Mouse (Mus musculus) CD8-positive naive resting alpha-beta T cell, adult 2 months (primary cell): ENCODE measurements around the gene Tnf.

Experiments used
- DNase-seq, 2 experiments: peaks; one replicate each; pipeline ENCODE4 v3.0.0; 2022; ENCODE audit warnings: low read depth in 2 of 2, low spot score in 2 of 2

Tnf gene

DNA sequence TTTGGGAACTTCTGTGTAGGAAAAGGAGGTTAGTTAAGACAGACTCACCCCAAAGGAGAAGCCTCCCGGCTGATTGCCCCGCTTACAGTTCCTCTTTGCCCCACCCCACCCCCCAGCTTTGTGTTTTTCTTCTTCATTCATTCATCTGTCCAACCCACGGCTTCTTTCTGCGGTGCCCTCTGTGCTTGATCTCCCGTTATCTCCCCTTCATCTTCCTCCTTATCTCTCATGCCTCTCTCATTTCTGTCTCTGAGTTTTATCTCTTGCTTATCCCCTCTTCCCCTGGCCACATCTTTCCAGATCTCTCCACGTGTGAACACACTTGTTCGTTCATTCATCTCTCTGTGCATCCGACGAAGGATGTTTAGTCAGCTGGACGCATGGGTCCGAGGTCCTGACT lies 679 bp downstream of the Tnf start:
- DNase-seq, result no peak

DNA sequence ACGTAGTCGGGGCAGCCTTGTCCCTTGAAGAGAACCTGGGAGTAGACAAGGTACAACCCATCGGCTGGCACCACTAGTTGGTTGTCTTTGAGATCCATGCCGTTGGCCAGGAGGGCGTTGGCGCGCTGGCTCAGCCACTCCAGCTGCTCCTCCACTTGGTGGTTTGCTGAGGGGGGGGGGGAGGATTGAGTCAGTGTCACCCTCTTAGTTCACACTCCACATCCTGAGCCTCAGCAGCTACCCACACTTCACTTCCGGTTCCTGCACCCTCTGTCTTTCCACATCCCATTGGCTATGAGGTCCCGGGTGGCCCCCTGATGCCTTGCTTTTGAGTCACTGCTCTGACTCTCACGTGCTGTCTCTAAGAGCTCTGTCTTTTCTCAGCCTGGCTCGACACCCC lies 1.4 kb downstream of the Tnf start:
- DNase-seq, result peak; percentile 84 to 86

DNA sequence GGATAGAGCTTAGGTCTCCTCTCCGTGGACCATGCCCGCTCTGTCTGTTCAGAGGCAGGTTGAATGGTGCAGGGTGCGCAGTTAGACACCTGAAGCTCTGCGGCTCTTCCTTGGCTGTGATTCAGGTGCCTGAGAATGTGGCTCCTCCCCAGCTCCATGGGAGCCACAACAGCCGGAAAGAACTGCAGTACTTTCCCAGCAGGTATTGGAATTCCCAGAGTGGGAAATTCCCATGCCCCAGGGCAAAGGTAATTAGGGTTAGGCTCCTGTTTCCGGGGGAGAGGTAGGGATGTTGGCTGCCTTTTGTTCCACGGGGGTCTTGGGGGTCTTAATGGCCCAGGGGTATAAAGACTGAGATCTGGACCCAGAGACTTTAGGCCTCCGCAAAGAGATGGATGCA lies 2.9 kb downstream of the Tnf start:
- no peak for DNase-seq

DNA sequence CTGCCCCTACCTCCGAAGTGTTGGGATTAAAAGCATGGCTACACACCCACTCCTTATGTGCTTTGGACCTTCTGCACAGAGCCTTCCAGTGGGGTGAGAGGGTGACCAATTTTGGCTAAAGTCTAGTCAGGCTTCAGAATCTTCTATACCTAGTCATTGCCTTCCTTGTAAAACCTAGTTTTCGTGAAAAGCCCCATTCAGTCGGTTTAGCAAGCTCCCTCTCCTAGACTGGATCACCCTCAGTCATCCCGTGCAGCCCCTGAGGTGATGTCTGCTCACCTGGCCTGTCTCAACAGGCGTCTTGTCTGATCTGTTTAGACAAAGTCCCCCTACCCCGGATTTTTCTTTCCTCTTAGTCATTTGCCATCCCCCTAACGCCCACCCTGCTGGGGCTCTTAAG lies 3.8 kb downstream of the Tnf start:
- DNase-seq, result no peak

DNA sequence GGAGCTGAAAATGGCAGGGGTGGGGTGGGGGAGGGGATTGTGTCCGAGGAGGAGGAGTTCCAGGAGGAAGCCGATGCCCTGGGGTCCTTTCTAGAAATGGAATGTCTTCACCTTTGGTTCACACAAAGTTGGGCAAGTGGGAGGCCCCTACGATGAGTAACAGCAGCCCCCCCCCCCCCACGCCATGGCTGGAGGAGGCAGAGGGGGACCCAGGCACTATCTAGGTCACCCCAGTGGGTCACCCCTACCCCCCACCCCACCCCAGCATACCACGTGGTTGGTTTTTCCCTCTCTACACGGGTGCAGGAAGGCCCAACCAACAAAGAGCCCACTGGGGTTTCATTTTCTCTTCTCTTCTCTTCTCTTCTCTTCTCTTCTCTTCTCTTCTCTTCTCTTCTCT lies 4.7 kb downstream of the Tnf start:
- no peak for DNase-seq

DNA sequence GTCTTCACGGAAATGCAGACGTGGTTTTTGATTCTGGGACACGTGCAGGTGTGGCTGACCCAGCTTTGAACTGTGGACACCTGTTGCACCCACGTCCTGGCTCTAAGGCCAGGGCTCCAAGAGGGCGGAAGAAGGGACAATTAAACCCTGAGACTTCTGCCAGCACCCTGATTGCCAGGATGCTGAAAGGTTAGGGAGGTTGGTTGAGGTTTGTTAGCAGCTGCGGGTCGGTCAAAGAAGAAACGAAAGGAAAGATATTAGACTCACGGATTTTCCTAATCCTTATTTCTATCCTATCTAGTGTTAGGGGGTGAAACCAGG lies 5.5 kb downstream of the Tnf start:
- no peak for DNase-seq

DNA sequence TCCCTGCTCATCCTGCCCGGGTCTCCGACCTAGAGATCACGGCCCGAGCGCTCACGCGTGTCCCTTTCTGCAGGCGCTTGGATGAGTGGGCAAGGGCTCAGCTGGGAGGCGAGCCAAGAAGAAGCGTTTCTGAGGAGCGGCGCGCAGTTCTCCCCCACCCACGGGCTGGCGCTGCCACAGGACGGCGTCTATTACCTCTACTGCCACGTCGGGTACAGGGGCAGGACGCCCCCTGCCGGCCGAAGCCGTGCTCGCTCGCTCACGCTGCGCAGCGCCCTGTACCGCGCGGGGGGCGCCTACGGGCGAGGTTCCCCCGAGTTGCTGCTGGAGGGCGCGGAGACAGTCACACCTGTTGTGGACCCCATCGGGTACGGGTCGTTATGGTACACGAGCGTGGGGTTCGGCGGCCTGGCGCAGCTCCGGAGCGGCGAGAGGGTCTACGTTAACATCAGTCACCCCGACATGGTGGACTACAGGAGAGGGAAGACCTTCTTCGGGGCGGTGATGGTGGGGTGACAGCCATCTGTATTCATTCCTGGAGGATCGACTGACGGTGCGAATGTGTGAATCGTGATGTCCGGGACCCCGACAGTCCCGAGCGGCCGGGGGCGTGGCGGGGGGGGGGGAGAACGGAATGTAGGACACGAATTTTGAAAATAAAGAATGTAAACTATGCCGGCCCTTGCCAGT lies 6.0 kb downstream of the Tnf start:
- peak; percentile 92 to 93 for DNase-seq

DNA sequence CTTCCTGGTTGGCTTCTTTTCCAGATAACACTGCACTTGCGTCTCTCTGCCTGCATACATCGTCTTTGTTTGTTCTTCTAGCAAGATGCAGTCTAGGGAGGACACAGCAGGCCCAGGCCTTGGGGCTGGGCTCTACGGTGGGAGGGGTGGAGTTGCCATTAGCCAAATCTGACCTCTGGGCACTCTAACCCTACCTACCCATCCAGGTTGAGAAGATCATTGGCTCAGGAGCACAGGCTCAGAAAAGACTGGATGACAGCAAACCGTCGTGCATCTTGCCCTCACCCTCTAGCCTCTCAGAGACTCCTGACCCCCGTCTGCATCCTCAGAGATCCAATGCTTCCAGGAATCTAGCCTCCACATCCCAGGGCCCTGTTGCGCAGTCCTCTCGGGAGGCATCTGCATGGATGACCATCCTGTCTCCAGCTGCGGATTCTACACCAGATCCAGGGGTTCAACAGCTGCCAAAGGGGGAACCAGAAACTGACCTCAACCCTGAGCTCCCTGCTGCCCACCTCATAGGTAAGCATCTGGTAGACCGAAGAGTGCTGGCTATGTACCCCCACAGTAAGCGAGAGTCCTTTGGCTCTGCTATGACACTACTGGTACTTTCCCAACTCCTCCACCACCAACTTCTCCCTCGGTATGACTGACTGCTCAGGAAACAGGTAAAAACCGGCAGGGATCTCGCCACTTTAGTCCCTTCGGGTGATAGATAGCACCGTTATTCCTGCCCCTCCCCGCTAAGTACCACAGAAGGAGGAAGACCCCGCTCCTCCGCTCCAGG lies 6.8 kb downstream of the Tnf start:
- no peak for DNase-seq

DNA sequence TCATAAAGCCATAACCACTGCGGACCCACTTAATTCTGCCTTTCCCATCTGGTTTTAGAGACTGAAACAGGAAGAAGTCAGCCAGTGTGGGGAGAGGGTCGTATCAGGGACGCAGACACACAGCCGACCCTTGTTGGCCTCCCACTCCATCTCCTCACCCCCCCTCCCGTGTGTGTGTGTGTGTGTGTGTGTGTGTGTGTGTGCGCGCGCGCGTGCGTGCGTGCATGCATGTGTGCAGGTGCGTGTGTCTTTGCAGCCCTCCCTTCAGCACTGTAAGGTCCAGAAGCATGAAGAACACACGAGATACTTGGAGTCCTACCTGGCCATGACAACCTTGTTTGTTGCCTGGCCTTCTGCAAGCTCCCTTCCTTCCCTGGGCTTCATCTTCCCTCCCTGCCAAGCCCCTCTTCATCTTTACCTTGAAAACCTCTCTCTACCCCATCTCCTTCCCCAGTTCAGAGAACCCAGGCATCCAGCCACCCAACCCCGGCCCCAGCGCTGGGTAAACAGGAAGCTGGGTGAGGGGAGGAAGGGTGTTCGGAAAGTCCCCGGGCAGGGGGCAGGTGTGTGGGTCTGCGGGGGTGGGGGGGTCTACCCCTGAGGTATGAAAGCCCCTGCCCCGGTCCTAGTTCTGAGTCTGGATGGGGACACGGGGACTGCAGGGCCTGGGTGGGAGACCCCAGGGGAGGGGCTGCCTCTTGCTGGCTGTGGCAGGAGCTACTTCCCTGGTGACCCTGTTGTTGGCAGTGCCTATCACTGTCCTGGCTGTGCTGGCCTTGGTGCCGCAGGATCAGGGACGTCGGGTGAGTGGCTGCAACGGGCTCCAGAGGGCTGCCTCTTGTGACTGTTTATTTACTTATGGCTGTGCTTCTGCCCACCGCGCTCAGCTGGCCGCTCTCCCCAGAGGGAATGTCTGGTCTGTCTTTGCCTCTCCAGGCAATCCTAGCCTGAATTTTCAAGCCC lies 7.6 kb downstream of the Tnf start, which contains the start of gene Ltb:
Ltb (plus strand) TSS at position 559 of the 963 bp plus-strand sequence.
- DNase-seq, result peak; percentile 56 to 71

DNA sequence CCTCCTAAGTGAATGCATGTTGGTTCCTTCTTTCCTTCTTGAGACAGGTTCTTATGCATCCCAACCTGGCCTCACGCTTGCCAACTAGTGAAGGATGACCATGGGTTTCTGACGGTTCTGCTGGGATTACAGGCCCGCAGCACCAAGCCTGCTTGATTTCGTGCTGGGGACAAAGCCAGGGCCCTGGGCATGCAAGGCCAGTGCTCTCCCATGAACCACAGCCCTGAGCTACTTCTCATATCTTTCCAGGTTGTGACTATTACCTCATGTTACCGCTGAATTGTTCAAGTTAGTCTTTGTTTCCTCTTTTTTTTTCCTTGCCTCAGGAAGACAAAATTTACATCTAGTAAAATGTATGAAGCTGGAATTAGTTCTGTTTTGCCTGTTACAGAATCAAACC lies 8.9 kb downstream of the Tnf start:
- no peak for DNase-seq

DNA sequence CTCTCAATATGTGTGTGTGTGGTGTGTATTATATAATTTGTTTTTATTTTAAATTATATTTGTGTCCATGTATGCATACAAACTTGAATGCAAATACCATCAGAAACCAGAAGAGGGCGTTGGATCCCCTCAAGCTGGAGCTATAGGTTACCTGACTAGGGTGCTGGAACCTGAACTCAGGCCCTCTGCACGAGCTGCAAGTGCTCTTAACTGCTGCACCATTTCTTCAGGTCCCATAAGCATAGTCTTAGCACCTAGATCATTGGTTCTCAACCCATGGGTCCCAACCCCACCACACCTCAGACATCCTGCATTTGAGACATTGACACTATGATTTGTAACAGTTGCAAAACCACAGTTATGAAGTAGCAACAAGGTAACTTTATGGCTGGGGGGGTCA lies 10.1 kb downstream of the Tnf start:
- DNase-seq, result no peak

DNA sequence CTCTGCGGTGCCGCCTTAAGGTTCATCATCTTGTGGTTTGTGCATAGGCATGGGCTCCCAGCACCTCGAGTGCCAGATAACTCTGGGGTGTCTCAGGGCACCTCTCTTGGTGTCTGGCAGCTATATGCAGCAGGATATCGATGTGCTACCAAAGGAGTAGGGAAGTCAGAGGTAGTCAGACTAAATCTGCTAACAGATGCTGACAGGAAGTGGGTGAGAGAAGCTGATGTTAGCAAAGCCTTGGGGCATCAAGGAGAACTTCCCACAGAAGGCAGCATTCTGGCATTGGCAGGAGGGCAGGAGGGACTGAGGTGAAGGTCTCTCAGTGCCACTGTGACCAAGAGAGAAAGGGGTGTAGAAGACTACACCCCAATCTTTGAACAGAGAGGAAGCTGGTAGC lies 11.7 kb downstream of the Tnf start:
- peak; percentile 52 to 58 for DNase-seq

DNA sequence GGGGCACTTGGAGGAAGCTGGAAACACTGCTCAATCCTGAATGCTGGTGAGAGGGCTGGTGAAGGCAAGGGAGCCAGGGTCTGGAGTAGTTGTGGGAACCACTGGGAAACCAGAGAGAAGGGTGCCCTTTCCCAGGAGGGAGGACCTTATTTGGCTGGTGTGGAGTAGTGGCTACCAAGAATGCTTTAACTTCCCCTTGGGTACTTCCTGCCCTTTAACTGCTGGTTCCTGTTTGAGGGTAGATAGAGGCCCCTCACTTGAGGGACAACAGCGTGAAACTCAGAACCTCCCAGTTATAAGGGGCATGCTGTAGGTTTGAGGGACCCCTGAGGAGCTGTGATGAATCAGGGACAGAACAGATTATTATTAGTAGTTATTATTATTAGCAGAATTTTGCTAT lies 12.6 kb downstream of the Tnf start:
- DNase-seq, result no peak

DNA sequence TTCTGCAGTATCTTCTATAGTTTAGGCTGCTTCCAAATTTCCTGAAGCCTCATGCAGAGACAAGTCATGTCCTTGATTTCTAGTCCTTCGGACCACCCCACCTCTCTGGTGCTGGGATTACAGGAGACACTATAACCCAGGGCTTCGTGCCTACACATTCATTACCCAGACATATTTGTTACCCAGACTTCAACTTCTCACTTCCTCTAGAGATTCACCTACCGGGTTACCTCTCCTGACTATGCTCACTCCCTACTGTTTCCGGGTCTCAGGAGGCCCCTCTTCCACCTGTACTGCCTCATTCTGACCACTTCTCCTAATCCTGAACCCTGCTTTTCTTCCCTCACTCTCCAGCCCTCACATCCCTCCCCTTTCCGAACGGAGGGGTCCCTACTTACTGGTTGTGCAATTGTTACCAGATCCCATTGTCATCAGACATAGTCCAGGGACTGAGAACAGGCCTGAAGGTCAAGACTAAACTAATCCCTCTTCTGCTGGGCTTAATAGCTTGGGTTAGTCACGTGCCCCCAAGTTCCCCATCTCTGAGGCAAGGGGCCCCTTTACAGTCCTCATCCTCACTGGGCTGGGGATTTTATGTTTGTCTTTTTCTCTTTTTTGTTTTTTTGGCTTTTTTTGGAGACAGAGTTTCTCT lies 13.7 kb downstream of the Tnf start, which contains the start of gene Lst1:
Lst1 (minus strand) TSS at position 481 of the 652 bp plus-strand sequence.
- no peak for DNase-seq

DNA sequence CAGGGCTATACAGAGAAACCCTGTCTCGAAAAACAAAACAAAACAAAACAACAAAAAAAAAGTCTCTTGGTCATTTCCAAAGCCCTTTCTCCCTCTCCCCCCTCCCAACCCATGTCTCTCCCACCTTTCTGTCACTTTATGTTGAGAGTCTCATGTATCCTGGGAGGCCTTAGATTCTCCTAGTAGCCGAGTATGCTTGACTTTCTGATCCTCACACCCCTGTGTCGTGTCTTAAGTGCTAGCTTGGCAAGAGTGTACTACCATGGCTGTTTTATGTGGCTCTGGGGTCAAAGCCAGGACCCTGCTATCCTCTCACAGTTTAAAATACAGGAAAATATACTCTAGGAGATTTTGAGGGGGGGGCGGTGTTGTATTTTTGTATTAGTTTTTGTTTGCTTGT lies 14.5 kb downstream of the Tnf start:
- DNase-seq, result no peak

DNA sequence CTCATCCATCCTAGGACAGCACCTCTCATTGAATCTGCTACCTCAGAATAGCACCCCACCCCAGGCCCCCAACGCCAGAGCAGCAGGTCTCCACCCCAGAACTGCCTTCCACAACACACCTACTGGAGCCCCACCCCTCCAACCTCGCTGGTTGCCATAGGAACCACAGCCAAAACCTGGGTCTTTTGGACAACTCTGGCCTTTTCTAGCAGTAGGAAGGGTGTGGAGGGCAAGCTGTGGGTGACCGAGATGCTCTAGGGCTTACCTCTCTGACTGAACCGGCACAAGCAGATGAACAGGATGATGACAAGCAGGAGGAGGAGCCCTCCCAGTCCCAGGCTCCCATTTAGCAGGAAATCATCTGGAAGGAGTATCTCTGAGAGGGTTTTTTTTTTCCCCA lies 15.1 kb downstream of the Tnf start:
- peak in 1 of 2 experiments; percentile 59 for DNase-seq

DNA sequence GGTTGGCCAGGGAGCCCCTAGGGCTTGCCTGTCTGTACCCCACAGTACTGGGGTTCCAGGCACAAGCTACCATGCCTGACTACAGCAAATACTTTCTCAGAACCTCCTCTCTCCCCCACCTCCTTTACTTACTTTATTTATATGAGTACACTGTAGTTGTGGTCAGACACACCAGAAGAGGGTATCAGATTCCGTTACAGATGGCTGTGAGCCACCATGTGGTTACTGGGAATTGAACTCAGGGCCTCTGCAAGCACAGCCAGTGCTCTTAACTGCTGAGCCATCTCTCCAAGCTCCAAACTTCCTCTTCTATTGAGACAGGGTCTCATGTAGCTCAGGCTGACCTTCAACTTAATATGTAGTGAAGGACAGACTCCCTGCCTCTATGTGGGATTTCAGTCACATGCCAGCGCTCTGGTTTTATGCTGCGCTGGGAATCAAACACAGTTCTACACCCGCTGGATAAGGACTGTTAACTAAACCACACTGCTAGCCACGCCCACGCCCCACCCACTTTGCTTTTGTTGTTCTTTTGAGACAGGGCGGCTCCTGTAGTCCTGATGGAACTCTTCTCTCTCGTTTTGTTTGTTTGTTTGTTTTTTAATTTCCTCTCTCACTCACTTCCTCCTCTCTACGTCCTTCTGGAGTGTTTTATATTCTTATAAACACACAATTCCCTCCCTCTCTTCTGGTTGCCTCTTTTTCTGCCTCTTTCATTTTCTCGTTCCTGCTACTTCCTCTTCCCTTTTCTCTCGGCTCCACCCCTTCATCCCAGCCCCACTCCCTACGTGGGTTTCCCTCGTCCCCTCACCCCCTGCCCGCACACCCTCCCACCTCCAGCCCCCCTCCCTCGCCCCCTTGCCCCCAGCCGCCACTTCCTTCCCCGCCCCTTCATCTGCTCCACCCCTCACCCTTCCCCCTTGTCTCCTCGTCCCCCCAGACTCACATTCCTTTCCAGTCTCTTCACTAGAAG lies 15.9 kb downstream of the Tnf start:
- peak; percentile 51 to 76 for DNase-seq

DNA sequence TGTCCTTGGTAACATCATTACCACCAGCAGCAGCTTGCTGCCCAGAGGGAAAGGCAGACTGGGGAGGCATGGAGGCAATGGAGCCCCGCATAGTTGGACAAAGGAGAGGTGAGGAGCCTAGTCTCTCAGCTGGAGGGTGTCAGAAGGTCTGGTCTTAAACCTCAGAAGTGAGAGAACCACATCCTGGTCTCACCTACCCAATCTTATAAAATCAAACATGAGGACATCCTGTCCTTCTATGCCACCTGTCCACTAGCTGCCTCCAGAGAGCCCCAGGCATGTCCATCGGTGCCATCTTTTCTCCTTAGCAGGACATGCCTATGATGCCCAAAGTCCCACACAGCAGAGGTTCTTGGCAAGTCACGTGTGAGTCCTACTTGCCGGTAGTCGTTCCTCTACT lies 21.7 kb downstream of the Tnf start:
- no peak for DNase-seq

DNA sequence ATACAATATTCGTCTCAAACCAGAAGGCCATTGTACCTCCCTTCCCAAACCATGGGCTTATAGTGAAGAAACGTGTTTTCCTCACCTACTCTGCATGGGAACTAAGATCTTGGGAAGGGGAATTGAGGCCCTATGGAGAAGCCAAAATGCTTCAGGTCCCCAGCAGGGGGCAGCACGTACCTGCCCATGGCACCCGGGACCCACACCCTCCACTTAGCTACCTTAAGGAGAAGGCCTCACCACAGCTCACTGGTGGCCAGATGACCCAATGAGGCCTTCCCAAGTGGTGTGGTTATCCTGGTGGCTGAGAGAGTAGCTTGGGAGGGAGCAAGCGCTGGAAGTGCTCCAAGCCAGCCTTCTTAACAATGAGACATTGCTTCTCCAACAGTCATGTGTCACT lies 23.3 kb downstream of the Tnf start:
- peak; percentile 72 to 81 for DNase-seq

DNA sequence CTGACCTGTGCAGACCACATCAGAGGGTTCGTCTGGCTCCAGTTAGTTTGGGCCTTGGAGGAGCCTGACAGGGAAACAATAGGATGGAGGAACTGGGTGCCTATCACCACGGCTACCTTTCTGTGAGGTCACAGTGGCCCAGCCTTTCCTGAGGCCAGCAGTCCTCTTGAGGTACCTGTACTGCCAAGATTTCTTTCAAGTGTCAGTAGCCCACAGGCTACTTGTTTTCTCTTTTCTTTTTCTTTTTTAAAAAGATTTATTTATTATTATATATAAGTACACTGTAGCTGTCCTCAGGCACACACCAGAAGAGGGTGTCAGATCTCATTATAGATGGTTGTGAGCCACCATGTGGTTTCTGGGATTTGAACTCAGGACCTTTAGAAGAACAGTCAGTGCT lies 25.8 kb downstream of the Tnf start, which contains the start of gene Aif1:
Aif1 (minus strand) TSS at position 101 of the 400 bp plus-strand sequence.
- no peak for DNase-seq
